Mouse (Mus musculus) limb, embryonic 11.5 days (tissue): ENCODE results near the gene 1700008O03Rik. TPM values are rescaled to one million over a fixed set of nuclear protein-coding genes. Genes with fewer than 3 reads are reported as not detected.
A peak's percentile ranks its signal among the peaks of the same experiment; 100 is the strongest.

Experiments
- ATAC-seq: fragments of 200-750 bp; cut with Nextera tagmentation; 2 replicates; pipeline ENCODE4 v1.8.0; 2017; ENCODE audit warnings: low read depth; ENCODE audit not compliant: insufficient number of reproducible peaks, low FRiP score, low TSS enrichment
- DNase-seq: peaks from one replicate; pipeline ENCODE4 v3.0.0-alpha.2; 2015; ENCODE audit warnings: low spot score
- H3K27ac ChIP-seq: fragments of 300-500 bp; sonication (generic); replicated peaks from 2 replicates; pipeline ENCODE4 v1.5.1; 2014; ENCODE audit warnings: low read depth, mild to moderate bottlenecking, low read length
- H3K27me3 ChIP-seq: fragments of 300-500 bp; sonication (generic); 2 replicates; pipeline ENCODE4 v1.6.1; 2014; ENCODE audit warnings: mild to moderate bottlenecking, low read length, mixed read lengths; ENCODE audit not compliant: control insufficient read depth, insufficient read depth
- H3K36me3 ChIP-seq: fragments of 300-500 bp; sonication (generic); 2 replicates; pipeline ENCODE4 v1.6.1; 2014; ENCODE audit warnings: mild to moderate bottlenecking, low read length, moderate library complexity, mixed read lengths; ENCODE audit not compliant: control insufficient read depth, insufficient read depth
- H3K4me1 ChIP-seq: fragments of 300-500 bp; sonication (generic); 2 replicates; pipeline ENCODE4 v1.6.1; 2014; ENCODE audit warnings: low read length, mixed read lengths; ENCODE audit not compliant: control insufficient read depth, insufficient read depth
- H3K4me2 ChIP-seq: fragments of 300-500 bp; sonication (generic); 2 replicates; pipeline ENCODE4 v1.6.1; 2014; ENCODE audit warnings: low read depth, mild to moderate bottlenecking, moderate library complexity; ENCODE audit not compliant: severe bottlenecking
- H3K4me3 ChIP-seq: fragments of 300-500 bp; sonication (generic); 2 replicates; pipeline ENCODE4 v1.5.1; 2014; ENCODE audit warnings: low read depth, low read length
- H3K9ac ChIP-seq: fragments of 300-500 bp; sonication (generic); 2 replicates; pipeline ENCODE4 v1.6.1; 2014; ENCODE audit warnings: mild to moderate bottlenecking, low read length
- H3K9me3 ChIP-seq: fragments of 300-500 bp; sonication (generic); 2 replicates; pipeline ENCODE4 v1.6.1; 2016; ENCODE audit warnings: low read length; ENCODE audit not compliant: control insufficient read depth
- WGBS: fragments of 180-500 bp; shearing (Covaris S2); extraction: QIAGEN DNeasy Blood & Tissue Kit; methylation state at CpG from one replicate; pipeline ENCODE4 v1.1.7; 2014; 5-methylcytosine and 5-hydroxymethylcytosine counted together
- polyA plus RNA-seq: library from polyadenylated mRNA; unstranded; fragments of >200 nt; fragmentation: Nextera tagmentation; extraction: Ambion mirVana; gene quantifications from 2 replicates; pipeline ENCODE4 v1.2.1, GENCODE M21; 2014

Gene 1700008O03Rik
- polyA plus RNA-seq, 1 experiment from 2014 or later = 0.53 TPM

DNA sequence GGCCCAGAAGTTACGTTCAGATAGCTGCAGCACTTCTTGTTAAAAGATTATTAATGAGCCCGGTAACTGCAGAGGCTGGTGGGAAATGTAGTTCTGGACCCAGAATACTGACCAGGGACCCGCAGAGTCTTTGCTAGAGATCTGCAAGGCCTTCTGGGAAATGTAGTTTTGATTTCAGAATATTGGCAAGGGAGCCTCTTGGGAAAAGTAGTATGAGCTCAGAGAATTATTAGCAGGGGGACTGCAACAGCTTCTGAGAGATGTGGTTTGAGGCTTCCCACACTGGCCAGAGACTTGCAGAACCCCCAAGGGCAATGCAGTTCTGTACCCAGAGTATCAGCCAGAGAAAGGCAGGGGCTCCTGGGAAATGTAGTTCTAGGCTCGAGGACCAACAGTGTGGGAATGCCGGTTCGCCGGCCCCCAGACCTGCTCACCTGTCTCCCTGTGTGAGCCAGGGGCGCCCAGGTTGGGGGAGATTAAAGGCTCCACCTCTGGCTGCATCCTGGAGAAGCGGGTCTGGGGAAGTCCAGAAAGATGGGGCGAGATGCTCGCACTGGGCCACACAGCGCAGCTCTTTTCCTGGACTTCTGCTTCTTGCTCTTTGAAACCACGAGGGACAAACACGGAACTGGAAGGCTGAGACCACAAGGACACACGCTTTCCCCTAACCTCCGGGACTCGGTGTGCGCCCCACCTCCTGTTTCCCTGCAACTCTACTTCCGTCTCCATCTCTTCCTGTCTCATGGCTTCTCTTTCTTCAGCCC lies 11.5 kb downstream of the 1700008O03Rik start:
- ATAC-seq = peak; percentile 86
- Histone ChIP-seq H3K4me2 (peak overlapping the region; percentile 79), H3K27me3 (no peaks in the 10 kb centered on the region), H3K9ac (peak overlapping the region; percentile 67), H3K27ac (no peak overlapping the region; the same call in 1 of the 2 replicates), H3K9me3 (no peaks in the 10 kb centered on the region), H3K36me3 (no peaks in the 10 kb centered on the region), H3K4me3 (peak overlapping the region; percentile 44), H3K4me1 (peaks cover 6% of the 10 kb centered on the region)
- WGBS = under 1% methylated on average over 19 of the region's 19 CpGs
- DNase-seq = peak; percentile 82

DNA sequence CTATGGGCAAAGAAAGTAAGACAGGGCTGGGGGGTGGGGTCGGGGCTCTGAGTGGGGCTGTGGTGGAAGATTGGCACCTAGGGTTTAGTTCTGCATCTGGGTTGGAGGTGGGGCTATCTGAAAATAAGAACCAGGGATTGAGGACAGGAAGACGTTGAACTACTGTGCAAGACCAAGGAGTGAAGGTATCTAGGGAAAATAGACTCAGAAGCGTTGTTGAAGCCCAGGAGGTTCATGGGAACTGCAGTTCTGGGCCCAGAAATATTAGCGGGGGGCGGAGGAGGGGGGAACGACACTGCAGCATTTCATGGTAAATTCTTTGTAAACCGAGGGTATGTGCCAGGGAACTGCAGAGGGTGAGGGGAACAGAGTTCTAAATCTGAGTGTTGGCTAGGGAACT lies 12.2 kb downstream of the 1700008O03Rik start:
- Histone ChIP-seq H3K9me3 (no peaks in the 10 kb centered on the region), H3K36me3 (no peaks in the 10 kb centered on the region), H3K27me3 (no peaks in the 10 kb centered on the region), H3K4me1 (peaks cover 6% of the 10 kb centered on the region), H3K4me3 (peak overlapping the region; percentile 44), H3K27ac (no peak overlapping the region), H3K4me2 (peak overlapping the region; percentile 44), H3K9ac (no peak overlapping the region)
- ATAC-seq (peak; percentile 31; the same call in 1 of the 2 replicates), DNase-seq (no peak)
- WGBS = 9% methylated on average over 7 of the region's 7 CpGs

DNA sequence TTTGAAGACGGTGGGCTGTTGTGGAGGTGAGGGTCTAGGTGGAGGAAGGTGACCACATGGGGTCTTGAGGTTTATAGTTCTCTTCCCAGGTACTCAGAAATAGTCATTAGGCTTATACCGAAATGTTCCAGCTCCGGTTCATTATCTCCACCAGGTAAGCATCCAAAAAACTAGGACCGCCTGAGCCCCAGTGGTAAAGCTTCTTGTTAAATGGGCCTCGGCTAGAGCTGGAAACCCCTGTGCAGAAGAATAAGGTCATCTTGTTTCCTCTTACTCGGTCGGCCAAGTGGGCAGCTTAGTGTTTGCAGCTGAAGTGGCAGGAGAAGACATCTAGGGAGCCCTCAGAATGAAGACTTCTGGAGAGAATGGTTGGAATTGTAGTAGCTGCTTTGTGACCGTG lies 12.9 kb downstream of the 1700008O03Rik start:
- no peaks in the 10 kb centered on the region for H3K36me3 ChIP-seq
- 93% methylated on average over 8 of the region's 8 CpGs for WGBS
- H3K4me1 ChIP-seq = peaks cover 6% of the 10 kb centered on the region
- H3K4me2 ChIP-seq = no peak overlapping the region
- H3K9me3 ChIP-seq = no peaks in the 10 kb centered on the region
- no peak overlapping the region for H3K27ac ChIP-seq
- no peak overlapping the region for H3K9ac ChIP-seq
- H3K27me3 ChIP-seq = no peaks in the 10 kb centered on the region
- DNase-seq (no peak), ATAC-seq (no peak)
- H3K4me3 ChIP-seq = no peak overlapping the region

DNA sequence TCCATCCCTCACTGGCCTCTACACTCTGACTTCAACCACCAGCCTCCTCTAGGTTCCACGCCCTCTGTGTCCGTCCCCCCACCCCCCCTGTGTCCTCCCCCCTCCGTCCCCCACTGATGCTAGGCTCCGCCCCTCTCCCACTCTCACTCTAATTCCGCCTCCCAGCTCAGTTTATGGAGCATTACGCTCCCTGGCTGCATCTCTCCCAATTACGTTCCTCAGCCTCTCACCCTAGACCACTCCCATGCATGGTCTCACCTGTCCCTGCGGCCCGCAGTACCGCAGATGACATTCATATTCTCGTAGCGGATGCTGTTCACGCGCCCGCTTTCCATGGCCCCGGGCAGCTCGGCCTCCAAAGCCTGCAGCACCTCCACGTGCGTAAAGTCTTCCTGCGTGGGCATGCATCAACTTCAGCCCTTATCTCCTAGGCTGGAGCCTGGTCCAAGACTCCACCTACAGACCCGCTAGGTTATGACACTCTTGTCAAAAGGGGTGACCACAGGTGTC lies 24.8 kb downstream of the 1700008O03Rik start:
- peaks cover 59% of the 10 kb centered on the region for H3K27me3 ChIP-seq
- no peak overlapping the region for H3K27ac ChIP-seq
- no peak overlapping the region; the same call in 1 of the 2 replicates for H3K4me3 ChIP-seq
- no peak for DNase-seq
- 0 out of 2 replicates have a peak, but pooled peaks cover 7% of the 10 kb centered on the region for H3K4me1 ChIP-seq
- ATAC-seq = no peak
- 11% methylated on average over 21 of the region's 21 CpGs for WGBS
- H3K9me3 ChIP-seq = no peaks in the 10 kb centered on the region
- peak overlapping the region; percentile 71 for H3K4me2 ChIP-seq
- H3K36me3 ChIP-seq = no peaks in the 10 kb centered on the region
- H3K9ac ChIP-seq = no peak overlapping the region

DNA sequence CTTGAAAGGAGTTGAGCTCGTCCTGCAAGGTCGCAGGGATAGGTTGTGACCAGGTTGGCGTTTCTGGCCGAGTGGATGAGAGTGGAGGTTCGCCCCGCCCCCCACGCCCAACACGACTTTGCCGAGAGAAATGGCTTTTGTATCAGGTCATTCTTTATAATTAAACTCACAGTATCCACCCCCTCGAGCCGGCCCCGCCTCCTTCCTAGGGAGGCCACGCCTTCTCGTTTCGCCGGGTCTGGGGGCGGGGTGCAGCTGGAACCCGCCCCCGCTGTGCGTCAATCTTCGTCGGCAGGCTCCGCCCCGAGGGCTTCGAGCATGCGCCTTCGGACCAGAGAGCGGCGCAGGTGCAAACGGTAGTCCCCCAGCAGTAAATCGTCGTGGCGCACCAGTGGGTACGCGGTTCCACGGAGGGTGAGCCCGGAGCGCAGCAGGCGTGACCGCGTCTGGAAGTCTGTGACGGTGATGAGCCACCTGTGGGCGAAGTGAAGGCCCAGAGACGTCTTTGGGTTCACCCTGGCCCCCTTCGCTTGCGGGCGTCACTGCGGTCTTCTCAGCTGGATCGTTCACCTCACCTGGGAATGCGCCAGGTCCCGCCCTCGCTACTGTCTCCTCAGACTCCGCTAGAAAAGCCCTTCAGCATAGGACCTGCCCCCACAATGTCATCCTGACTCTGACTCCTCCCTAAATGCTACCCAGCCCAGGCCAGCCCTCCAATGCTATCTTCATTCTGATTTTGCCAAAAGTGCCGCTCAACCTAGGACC lies 25.5 kb downstream of the 1700008O03Rik start:
- Histone ChIP-seq H3K36me3 (no peaks in the 10 kb centered on the region), H3K4me3 (peak overlapping the region; percentile 35), H3K4me2 (peak overlapping the region; percentile 71), H3K27ac (no peak overlapping the region), H3K4me1 (0 out of 2 replicates have a peak, but pooled peaks cover 7% of the 10 kb centered on the region), H3K27me3 (peaks cover 67% of the 10 kb centered on the region), H3K9ac (peak overlapping the region; percentile 45), H3K9me3 (no peaks in the 10 kb centered on the region)
- DNase-seq (peak; percentile 91), ATAC-seq (peak; percentile 61)
- WGBS = under 1% methylated on average over 54 of the region's 54 CpGs

DNA sequence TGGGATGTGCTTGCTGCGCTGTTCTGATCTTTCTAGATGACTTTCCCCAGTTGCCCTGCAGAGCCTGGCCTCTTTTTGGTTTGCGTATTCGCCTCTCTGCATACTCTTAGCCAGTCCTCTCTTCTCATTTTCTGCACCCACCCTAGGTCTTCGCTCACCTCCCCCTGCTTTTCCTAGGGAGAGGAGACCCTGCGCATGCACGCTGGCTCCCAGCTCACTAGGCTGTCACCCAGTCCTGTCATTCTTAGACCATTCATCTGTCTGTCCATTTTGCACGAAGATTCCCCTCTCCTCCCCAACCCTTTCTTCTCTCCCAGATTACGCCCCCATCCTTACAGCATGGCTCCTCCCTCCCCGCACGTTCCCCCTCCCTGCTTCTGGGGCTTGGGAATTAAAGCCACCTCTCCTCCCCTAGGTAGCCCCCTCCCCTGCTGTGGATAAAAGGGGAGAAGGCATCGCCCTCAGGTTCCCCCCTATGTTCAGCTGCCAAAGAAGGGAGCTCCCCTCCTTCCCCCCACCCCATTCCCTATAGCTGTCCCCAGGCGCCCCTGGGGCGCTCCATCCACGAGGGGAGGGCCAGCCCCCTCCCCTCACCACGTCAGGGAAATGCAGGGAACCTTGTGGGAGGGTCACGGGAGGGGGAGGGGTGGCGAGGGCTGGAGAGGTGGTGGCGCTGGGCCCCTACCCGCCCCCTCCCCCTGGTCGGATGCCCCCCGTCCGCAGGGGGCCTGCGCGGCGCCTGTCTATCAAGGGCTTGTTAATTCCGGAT lies 26.6 kb downstream of the 1700008O03Rik start:
- DNase-seq (no peak), ATAC-seq (no peak)
- Histone ChIP-seq H3K4me1 (0 out of 2 replicates have a peak, but pooled peaks cover 7% of the 10 kb centered on the region), H3K4me2 (peak overlapping the region; percentile 71), H3K9ac (no peak overlapping the region), H3K27ac (no peak overlapping the region), H3K36me3 (no peaks in the 10 kb centered on the region), H3K4me3 (no peak overlapping the region), H3K9me3 (no peaks in the 10 kb centered on the region), H3K27me3 (peaks cover 77% of the 10 kb centered on the region)
- 1% methylated on average over 16 of the region's 26 CpGs for WGBS

DNA sequence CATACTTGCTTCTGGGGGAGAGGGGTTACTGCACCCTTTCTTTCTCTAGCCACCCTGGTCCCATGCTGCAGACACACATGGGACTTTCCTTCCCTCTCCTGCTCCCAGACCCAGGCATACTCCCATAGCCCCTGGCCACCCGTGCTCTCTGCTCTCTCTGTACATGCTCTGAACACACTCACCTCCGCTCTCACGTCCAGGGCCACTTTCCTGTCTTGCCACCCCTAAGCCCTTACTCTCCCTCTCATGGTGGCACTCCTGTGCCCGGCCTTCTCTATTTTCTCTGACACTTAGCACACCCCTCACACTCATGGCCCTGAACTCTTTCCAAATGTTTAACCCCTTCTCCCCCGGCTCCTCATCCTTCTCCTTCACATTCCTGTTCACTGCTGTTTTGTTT lies 27.6 kb downstream of the 1700008O03Rik start:
- Histone ChIP-seq H3K9ac (no peak overlapping the region), H3K4me2 (no peak overlapping the region), H3K4me3 (no peak overlapping the region), H3K36me3 (no peaks in the 10 kb centered on the region), H3K4me1 (peaks cover 12% of the 10 kb centered on the region; the same call in 1 of the 2 replicates), H3K27me3 (peaks cover 87% of the 10 kb centered on the region), H3K27ac (no peak overlapping the region), H3K9me3 (no peaks in the 10 kb centered on the region)
- no peak for DNase-seq
- WGBS = 10% methylated on average over 5 of the region's 5 CpGs
- ATAC-seq = no peak

DNA sequence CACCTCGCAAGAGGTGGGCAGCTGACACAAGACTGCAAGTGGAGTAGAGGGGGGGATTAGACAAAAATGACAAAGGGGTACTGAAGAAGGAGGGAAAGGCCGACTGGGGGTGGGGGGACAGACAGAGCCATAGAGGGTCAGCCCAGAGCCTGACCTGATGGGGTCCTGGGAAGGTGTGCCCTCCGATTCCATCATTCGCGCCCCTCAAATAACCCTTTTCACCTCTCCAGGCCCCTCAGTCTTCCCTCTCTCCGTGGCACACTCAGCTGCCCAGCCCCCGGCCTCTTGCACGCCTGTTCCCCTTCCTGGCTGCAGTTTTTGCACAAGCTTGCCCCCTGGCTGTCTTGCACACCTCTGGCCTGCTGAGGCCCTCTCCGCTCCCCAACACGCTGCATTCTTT lies 28.1 kb downstream of the 1700008O03Rik start:
- no peak for DNase-seq
- H3K27me3 ChIP-seq = peaks cover 87% of the 10 kb centered on the region
- H3K27ac ChIP-seq = no peak overlapping the region
- no peaks in the 10 kb centered on the region for H3K9me3 ChIP-seq
- no peaks in the 10 kb centered on the region for H3K36me3 ChIP-seq
- no peak overlapping the region for H3K4me2 ChIP-seq
- H3K4me3 ChIP-seq = no peak overlapping the region
- H3K9ac ChIP-seq = no peak overlapping the region
- peaks cover 12% of the 10 kb centered on the region; the same call in 1 of the 2 replicates for H3K4me1 ChIP-seq
- no peak for ATAC-seq
- 17% methylated on average over 10 of the region's 10 CpGs for WGBS
